Mouse (Mus musculus) kidney, adult 2 months (tissue): ENCODE measurements around the gene Aldh6a1.

ENCODE experiments used
- CTCF ChIP-seq: fragments of 200-500 bp; conservative IDR thresholded peaks from 2 replicates; pipeline ENCODE4 v1.5.1; 2011; ENCODE audit warnings: low read depth, mild to moderate bottlenecking, control low read depth, low read length, moderate library complexity, mixed read lengths; ENCODE audit not compliant: insufficient read depth, insufficient read length
- POLR2A ChIP-seq: fragments of 200-500 bp; IDR thresholded peaks from one replicate; pipeline ENCODE4 v1.6.1; 2011; ENCODE audit warnings: low read depth, low read length, control low read depth

DNA sequence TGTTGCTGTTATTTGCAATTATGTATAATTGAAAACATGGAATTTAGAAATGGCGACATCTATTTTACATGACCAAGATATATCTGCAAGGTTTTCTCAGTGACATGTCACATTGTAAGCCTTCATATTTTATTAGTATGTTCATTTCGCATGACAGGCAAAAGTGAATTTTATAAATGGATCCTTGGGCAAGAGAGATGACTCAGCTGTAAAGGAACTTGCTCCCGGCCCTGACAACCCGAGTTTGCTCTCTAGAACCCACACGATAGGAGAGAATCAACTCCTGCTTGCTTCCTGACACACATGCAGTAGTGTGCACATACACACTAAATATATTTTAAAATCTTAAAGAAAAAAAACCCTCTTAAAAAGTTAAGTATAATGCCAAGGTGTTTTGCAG is 10.6 kb upstream of the Aldh6a1 start:
- TF ChIP-seq POLR2A, result no peak
- no peak for TF ChIP-seq CTCF
